Mouse (Mus musculus) ES-CJ7 (cell line): ENCODE measurements around the gene Msh5.
A peak's percentile ranks its signal among the peaks of the same experiment; 100 is the strongest.
"Not testable (repeated sequence)": the region's sequence is repeated elsewhere in the genome, so short reads cannot be mapped to it uniquely, and the experiment has no call there.

Experiments
- DNase-seq: peaks from one replicate; pipeline ENCODE4 v3.0.0; 2011; ENCODE audit warnings: low read depth, low spot score

Msh5 gene

GRCm38 (mm10) chr17:35023756-35024155, 22.8 kb downstream of the Msh5 start:
- DNase-seq: no peak

GRCm38 (mm10) chr17:35023221-35023620, 23.3 kb downstream of the Msh5 start:
- DNase-seq: no peak

DNA sequence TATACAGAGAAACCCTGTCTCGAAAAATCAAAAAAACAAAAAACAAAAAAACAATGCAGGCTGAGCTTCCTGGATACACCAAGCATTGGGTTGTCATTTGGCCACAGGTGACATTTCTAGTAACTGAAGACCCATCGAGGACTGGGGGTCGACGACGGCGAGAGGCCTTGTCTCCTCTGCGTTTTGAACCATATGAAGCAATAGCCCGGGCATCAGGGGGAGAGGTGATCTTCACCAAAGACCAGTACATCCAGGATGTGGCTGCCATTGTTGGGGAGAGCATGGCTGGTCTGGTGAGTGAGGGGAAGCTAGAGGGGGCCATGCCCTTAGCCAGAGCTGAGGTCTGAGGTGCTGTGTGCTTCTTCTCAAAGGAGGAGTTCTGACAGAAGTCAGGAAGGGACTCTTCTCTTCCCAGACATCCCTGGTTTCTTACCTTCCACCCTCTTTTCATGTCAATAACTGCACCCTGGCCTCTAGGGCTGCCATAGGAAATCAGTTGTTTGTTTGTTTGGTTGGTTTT, 23.9 kb downstream of the Msh5 start:
- no peak for DNase-seq

DNA sequence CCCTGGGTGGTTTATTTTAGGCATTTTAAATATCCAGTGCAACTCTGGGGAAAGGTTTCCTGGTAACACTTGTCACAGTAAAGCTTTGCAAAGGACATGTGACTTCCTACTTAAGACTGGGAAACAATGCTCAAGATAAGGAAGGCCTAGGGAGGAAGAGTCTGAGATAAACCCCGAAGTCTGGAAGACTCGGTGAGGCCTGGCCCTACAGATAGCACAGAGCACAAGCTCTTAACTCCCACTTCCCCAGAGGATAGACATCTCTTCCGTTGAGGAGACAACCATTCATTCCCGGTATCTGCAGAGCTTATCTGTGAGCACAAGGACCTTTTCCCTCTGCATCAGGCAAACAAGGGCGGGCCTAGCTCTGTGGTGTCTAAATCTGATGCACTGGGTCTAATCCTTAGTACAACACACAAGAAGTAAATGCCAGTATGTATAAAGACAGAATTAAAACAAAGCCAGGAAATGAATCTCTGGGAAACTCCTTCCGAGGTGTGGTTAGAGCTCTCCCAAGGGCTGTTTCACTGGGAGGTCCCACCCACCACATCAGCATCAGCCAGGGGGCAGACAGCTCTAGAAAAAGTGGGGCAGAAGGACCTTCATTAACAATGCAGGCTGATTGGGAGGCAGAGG, 24.6 kb downstream of the Msh5 start:
- no peak for DNase-seq

DNA sequence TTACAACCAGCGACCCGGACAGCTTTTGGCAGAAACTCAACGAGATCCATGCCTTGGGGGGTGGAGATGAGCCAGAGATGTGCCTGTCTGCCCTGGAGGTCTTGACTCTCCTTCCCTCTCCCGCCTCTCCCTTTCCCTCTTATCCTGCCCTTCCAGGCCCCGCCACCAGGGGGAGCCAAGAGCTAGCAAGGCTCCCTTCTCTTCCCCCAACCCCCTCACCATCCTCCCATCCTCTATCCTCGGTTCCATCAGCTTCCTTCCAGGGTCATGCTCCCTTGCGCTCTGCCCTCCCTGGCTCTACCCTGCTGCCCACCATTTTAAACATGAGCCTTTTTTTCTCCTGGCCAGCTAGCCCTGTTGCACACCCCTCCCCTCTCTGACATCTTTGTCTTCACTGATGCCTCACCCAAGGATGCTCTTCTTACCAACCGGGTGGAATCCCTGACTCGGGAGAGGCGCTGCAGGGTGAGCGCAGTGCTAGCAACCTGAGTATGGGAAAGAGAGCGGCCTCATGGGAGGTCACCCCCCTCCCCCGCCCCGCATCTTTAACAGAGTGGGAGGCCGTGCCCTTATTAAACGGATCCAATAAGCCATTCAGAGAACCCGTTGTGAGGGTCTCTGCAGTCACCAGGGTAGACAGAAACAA, 25.3 kb downstream of the Msh5 start:
- DNase-seq: peak; percentile 80

DNA sequence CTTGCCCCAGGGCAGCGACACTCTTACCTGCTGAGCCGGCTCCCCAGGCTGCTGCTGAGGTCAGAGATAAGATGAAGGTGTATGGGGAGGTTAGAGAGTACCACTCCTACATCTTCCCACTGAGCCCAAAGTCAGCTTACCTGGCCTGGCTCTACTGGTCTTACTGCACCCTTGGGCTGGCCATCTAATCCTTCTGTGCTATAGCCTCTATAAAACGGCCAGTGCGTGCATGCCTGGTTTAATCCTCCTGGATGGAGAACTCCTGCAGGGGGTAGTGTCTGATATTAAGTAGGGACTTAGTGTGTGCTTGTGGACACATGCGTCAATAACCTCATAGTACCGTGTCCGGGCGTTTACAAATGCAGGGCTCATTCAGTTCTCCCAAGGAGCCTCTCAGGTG, 26.0 kb downstream of the Msh5 start:
- no peak for DNase-seq

DNA sequence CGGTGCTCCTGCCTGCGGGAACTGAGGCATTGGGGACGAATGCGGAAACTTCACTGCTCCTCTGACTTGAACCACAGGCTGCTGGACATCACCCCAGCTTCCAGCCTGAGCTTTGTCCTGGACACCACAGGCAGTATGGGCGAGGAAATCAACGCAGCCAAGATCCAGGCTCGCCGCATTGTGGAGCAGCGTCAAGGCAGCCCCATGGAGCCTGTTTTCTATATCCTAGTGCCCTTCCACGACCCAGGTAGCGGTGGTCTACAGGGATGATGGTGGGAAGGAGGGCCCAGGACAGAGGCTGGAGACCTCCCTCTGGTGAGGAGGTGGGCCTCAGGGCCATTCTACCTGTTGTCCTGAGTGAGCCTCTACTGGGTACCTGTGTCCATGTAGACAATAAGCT, 26.7 kb downstream of the Msh5 start:
- no peak for DNase-seq

DNA sequence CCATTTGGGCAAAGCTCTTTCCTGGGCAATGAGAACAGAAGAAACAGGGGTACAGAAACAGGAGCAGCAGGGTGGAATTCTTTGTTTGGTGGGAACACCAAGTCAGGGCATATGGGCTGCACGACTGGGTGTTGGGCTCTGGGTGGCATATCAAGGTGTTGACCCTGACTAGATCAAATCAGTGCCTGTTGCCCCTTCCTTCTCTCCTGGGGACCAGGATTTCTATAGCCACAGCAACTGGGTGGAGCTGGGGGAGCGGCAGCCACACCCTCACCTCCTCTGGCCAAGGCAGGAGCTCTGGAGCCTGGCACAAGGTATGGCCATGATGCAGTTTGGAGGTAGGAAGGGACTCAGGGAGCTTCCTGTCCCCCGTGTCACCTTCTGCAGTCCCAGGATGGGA, 28.4 kb downstream of the Msh5 start:
- no peak for DNase-seq

- DNase-seq: no peak
Measured at GRCm38 (mm10) chr17:35017706-35018030, 28.9 kb downstream of the Msh5 start.

DNA sequence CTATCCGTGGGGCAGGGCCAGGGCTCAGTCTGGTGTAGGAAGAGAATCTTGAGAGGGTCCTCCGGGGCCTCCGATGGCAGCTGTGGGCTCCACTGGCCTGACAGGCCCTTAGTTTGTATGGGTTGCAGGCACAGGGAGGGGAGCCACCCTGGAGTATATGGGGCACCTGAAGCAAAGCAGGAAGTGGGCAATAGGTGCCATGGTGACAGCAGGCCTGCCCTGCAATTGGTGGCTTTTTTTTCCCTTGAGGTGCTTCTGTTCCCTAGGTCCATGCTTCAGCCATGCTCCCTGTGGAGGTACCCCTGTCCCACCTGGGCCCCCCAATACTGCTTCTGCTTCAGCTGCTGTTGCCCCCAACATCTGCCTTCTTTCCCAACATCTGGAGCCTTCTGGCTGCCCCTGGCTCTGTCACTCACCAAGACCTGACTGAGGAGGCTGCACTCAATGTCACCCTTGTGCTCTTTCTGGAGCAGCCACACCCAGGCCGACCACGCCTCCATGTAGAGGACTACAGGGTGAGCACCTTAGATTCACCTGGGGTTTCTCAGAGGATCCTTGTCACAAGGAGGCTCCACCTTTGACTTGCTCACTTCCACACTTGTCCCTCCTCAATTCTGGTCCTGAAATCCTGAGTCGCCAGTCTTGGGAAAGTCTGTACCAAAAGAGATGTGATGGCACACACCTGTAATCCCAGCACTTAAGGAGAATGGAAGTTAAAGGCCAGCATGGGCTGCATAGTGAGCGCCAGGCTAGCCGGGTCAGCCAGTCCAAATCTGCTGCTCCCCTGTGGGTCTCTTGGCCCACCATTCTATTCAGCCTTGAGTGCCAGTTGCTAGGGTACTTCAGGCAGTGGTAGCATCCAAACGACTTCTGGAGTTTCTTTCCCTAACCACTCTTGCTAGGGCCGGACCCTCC, 29.5 kb downstream of the Msh5 start:
- DNase-seq: no peak

GRCm38 (mm10) chr17:35016376-35016775, 30.2 kb downstream of the Msh5 start, which contains the start of gene Vwa7:
Gene Vwa7 (plus strand): TSS chr17:35016579.
- no peak for DNase-seq

- DNase-seq: no peak
Measured at GRCm38 (mm10) chr17:35015296-35015695, 31.2 kb downstream of the Msh5 start.

DNA sequence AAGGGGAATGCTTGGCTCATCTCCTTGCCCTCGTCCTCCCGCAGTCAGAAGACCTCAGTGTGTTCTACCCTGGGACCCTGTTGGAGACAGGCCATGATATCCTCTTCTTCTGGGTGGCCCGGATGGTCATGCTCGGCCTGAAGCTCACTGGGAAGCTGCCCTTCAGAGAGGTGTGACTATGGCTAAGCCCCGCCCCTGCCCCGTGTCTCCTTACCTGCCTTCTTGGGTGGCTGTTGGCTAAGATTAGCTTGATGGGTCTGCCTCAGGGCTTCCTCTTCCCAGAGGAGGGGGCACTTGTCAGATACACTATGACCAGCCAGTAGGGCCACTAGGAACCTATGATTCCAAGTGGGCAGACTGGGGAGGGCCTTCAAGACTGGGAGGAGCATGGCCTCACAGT, 33.3 kb downstream of the Msh5 start:
- no peak for DNase-seq

- DNase-seq: no peak
Measured at GRCm38 (mm10) chr17:35012430-35012829, 34.1 kb downstream of the Msh5 start.

DNA sequence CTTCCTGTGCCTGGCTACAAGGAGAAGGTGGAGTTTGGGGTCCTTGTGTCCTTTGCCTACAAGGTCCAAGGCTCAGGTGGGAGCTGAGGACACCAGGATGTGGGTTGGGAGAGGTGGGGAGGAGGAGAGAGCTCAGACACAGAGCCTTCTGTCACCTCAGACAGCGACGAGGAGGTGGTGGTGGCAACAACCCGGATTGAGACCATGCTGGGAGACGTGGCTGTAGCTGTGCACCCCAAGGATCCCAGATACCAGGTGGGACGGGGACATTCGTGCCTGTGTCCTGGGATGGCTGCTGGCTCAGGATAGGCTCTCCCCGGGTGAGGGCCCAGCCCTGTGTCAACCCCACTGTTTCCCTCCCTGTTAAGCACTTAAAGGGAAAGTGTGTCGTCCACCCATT, 35.1 kb downstream of the Msh5 start:
- DNase-seq: no peak

DNA sequence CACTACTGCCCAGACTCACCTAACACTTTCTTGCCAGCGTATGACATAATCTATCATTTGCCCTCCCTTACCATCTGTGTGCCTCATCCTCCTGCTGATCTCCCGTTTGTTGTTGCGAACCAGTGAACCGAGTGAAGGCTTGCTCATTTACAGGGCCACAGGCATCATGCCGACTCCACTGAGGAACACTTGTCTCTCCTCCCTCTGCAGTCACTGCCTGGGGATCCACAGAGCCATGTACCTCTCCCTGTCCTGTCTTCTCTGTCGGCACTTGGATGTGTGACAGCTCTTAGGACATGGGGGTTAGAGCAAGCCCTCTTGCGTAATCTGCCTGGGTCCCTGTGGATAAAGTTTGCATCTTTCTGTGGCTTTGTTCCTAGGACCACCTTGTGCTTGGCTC, 37.0 kb downstream of the Msh5 start:
- DNase-seq: no peak

DNA sequence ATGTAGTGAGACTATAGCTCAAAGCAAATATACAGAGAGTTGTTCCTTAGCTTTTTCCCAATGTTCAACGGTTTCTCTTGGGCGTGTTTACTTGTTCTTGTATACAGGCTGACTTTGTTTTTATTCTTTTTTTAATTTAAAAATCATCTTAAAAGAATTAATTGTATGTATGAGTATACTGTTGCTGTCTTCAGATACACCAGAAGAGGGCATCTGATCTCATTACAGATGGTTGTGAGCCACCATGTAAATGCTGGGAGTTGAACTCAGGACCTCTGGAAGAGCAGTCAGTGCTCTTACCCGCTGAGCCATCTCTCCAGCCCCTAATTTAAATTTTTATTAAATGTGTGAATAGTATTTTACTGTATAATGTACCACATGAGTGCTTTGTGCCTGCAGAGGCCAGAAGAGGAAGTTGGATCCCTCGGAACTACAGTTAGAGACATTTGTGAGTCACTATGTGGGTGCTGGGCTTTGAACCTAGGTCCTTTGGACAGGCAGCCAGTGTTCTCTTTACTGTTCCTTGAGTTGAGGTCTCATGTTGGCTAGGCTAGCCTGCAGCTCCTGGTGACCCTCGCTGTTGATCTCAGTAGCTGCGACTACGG, 39.1 kb downstream of the Msh5 start:
- DNase-seq: no peak

GRCm38 (mm10) chr17:35005902-35006301, 40.6 kb downstream of the Msh5 start:
- DNase-seq: not testable (repeated sequence)

- no peak for DNase-seq
Measured at GRCm38 (mm10) chr17:35005158-35005557, 41.4 kb downstream of the Msh5 start.

GRCm38 (mm10) chr17:35004075-35004717, 42.3 kb downstream of the Msh5 start:
- DNase-seq: no peak

DNA sequence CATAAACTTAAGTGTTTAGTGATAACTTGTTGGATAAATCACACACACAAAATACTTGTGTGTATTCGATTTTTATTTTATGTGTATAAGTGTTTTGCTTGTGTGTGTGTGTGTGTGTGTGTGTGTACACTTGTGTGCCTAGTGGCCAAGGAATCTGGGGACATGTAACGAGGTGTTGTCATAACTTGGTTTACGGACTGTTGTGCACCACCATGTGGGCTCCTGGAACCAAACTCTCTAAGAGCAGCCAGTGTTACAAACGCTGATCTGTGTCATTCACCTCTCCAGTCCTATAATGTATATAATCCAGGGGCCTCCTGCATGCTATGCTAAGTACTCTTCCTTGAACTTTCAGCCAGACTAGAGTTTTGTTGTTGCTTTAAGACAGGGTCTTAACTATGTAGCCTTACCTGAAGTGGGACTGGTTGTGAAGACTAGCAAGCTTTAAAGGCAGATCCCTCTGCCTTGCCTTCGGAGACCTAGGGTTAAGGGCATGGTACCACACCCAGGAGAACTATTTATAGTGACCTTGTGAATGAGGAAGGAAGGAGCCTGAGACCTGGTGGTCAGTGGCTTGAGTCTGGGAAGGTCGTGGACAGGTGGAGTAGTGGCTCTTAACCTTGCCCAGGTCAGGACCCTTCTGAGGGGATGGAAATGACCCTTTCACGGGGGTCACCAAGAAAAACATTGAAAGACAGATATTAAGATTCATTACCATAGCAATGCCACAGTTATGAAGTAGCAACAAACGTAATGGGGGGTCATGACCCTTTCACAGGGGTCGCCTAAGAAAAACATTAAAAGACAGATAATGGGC, 43.3 kb downstream of the Msh5 start:
- DNase-seq: peak; percentile 64
